Mouse (Mus musculus): Measurements from ENCODE around the gene Wdfy1.

Wdfy1 gene

DNA sequence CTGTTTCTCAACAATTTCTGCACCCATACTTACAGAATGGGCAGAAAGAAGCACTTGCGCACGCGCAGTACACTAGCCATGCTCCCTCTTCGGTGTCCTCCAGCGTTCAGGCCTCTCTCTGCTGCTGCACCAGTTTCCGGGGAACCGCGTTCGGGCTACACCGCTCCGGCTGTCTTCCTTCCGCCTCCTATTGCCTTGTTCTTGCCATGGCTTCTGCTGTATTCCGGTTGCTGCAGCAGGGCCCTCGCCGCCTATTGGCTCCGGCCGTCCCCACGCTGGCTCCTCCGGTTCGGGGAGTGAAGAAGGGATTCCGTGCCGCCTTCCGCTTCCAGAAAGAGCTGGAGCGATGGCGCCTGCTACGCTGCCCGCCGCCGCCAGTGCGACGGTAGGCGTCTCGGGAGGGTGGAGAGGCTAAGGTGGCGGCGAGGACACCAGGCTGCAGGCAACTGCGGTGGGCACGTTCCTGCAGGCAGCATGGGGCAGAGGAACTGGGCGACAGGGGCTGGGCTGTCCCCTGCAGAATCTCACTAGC lies at the start of gene Wdfy1, which contains the start of gene Mrpl44:
Gene Wdfy1 (minus strand): TSS at position 217 of the 532 bp plus-strand sequence.
Gene Mrpl44 (plus strand): TSS at position 92 of the 532 bp plus-strand sequence.
- DNase-seq (ENCODE audit: low spot score): peak; percentile 96

DNA sequence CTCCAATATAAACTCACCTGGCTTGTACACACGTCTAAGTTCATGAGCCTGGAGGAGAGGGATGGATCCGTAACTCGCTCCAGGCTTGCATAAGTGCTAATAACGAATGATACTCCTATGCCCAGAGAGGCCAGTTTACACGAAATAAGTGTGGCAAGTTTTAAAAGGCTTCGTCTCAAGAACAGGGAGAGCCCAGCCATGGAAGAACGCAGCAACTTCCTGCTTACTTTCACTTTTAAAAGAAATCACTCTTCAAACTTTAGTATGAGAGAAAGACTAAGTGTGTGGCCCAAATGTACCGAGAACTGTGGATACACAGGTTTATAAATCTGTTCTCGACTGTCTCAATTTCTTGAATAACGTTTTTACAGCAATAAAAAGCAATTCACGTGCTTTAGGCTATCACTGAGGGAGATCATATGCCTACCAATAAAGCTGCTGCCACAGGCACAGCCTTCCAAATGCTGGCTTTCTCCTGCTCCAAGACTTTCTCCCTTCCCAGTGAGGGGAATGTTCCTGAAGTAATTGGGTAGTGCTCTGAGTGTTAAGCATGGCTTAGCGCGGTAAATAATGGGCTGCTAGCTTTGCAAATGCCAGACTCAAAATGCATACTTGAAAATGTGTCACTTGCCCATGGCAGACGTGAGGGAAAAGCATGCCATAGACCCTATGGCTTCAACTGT lies 48.1 kb upstream of the Wdfy1 start:
- DNase-seq (ENCODE audit: low spot score): no peak

DNA sequence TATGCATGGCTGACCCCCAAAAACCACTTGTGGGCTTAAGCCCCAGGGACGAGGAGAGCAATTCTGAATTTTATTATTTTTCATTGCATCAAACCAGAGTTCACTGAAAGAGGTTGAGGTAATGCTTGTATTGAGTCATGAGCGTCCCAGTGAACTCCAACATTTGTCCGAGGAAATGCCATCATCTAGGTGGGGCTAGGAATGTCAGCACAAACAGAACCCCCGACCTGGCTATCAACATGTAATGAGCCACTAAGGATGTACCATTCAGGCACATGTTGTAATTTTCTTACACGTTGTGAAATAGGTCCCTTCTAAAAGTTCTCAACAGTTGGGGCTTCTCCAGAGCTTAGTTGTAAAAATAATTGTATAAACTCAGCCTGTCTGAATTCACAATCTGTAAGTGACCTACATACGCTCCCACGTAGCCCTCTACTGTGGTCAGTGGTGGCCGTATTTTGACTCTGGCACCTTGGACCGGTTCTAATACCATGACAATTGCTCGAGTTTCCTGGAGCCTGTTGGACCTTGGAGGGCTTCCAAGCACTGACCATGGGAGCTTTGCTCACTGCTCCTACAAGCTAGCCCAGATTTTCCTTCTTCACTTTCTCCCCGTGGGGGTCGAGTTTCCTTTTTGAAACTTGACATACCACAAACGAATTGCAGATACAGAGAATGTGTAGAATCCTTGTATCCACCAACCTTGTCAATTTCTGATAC lies 47.0 kb upstream of the Wdfy1 start:
- no peak for DNase-seq (ENCODE audit: low spot score)

DNA sequence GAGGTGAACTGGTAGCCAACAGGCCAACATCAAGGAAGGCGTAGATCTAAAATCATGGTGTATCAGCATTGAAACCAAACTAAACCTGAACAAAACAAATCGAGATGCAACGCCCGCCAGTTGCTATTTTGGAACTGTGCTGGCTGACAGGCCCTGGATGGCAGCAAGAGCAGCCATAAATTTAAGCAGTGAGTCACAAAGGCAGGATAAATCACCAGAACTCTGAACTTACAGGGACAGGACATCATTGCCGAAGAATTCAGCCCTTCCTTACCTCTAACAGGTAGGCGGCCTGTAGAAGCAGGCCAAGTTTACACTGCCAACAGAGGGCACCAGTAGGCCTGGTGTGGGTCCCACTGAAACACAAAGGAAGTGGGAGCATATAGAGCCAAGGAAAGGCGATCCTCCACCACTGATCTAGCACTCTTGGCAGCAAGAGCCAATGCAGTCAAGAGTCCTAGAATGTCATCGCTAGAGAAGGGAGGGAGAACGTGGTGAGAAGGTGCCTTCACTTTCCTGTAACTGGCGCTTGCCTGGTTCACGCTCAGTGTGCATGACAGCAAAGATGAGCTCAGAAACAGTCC lies 43.4 kb upstream of the Wdfy1 start:
- DNase-seq (ENCODE audit: low spot score): no peak

DNA sequence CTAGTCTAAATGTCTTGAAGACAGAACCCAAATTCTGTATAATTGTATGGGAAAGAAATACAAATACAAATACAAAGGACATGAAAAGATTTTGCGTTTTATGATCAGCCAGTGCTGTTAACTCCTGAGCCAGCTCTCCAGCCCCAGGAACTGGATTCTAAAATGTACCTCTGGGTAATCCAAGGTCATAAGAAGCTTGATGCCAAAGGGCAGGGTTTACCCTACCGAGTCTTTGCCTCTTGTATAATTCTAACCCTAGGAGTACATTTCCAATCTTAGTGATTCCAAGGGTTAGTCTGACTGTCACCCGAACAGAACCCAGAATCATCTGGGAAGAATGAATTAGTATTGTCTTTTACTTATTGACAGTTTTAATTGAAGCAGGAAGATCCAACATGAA lies 39.5 kb upstream of the Wdfy1 start:
- DNase-seq (ENCODE audit: low spot score): no peak

DNA sequence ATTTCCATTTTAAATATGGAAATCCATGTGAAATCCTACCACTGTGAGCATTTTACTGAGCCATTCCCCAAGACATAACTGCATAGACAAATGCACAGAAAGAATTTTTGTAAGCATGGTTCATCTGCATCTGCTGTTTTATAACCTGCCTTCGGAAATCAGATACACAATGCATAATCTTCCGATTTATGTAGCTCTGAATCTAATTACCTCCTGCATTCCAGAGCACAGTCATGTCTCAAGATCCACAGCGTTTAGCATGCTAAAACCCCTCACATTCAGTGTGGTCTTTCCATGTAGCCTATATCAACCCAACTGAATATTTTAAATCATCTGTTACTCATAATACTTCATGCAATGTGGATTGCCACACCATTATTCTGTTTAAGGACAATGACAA lies 33.5 kb upstream of the Wdfy1 start:
- DNase-seq (ENCODE audit: low spot score): no peak

DNA sequence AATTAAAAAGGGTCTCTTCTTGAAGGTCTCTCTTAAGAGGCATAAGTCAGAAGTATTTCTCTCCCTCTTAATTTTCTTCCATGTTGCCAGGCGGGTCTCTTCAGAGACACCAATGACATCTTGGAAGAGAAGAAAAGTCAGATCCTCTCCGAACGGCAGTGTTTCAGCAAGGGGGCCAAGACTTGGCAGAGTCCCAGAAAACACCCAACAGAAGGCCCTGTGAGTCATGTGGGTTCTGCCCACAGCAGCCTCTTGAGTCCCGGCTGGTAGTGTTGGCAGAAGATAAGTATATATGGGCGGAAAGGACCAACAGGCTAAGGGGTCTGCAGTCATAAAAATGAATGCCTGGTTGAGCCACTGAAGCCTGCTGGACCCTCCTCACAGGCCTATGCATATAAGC lies 30.9 kb upstream of the Wdfy1 start:
- no peak for DNase-seq (ENCODE audit: low spot score)

DNA sequence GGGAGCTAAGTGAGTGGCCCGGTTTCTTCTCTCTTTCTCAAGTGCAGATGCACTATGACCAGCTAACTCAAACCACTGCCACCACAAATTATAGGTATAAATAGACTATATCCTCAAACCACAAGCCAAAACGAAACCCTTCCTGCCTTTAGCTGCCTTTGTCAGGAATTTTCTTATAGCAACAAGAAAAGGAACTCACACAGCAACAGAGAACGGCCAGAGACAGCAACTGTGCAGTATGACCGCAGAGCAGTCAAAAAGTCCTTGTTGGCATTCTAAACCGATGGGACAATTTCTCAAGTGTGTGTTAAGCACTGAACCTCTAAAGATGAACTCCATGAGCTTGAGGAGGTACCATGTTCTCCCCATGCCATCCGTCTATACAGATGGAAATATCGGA lies 27.7 kb upstream of the Wdfy1 start:
- DNase-seq (ENCODE audit: low spot score): no peak

DNA sequence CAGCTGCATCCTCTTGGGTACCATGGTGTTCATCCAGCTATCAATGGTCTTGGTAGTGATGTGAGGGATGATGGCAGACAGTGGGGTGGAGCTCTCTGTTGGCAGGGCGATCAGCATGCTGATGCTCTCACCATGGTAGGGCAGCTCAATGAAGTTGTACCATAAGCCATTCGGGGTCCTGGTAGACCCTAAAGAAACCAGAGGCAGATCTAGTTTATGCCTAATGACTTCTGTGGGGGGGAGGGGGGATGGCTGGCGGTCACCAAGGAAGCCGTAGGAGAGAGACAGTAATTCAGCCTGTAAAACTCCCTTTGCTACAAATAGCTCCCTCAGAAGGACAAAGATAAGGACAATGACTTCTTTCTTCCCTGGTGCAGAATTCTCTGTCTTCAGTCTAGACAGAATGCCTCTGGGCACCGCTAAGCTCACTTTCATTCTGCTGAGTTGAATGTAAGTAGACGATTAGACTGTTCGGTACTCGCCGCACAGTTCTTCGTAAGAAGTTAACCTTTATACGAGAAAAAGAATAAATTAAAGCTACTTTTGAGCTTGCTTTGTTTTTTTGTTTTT lies 27.0 kb upstream of the Wdfy1 start:
- no peak for DNase-seq (ENCODE audit: low spot score)

DNA sequence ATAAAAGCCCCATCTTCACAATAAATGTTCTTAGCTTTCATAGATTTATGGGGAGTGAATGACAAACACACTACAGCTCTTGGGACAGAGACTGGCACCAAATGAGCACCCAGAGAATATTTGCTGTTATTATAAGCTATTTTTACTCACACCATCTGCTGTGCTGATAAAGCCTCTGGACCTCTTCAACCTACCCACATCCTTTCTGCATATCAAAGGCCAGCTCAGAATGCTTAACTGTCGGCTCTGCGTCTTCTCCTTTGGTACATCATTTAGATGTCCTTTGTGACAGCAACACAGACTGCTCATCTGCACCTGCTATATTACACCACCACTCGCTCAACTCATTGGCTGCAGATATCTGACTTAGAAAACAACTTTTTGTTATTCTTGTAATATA lies 21.1 kb upstream of the Wdfy1 start:
- DNase-seq (ENCODE audit: low spot score): no peak

DNA sequence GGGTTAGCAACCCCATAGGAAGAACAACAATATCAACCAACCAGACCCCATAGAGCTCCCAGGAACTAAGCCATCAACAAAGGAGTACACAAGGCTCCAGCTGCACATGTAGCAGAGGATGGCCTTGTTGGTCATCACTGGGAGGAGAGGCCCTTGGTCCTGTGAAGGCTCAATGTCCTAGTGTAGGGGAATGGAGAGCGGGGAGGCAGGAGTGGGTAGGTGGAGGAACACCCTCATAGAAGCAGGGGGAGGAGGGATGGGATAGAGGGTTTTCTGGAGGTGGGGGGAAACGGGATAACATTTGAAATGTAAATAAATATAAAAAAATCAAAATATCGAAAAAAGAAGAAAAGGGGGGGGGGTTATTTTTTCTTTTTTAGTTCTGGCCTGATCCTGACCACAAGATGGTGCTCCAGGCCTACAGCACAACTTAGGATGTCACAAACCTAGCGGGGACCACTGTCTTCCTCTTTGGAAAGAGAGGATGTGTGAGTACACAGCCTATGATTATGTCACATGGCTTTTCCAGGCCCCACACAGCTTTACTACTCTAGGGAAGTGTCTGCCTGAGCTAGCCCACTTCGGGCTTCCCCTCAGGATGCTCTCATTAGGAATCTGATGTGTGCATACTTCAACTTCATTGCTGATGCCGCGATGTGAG lies 10.5 kb upstream of the Wdfy1 start:
- no peak for DNase-seq (ENCODE audit: low spot score)

DNA sequence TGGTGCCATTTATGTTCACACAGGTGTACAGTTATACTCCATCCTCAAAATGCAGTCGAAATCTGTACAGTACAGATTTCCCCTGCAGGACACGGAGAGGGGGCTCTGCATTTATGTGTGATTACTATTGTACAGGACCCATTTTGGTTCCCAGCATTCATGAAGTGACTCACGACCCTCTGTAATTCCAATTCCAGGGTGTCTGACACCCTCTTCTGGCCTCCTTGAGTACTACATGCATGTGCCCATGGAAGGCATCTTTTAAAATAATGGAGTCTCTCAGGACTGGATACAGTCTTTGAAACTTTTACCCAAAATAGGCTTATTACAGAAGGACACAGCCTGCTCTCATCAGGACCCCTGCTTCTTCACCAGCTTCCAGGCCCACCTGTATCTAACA lies 6.5 kb upstream of the Wdfy1 start:
- no peak for DNase-seq (ENCODE audit: low spot score)

DNA sequence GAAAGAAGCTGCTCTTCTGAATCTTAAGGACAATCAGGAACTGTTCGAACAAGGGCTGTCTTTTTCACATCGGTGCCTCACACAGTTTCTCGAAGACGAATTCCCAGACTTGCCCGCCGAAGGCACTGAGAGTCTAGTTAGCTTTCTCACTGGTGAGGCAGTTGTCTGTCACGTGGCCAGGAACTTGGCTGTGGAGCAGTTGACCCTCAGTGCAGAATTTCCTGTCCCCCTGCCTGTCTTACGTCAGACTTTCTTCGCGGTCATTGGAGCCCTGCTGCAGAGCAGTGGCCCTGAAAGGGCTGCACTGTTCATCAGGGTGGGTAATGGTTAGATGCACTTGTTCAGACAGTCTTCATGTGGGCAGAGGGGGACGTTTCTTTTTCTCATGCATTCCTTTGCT lies 2.1 kb upstream of the Wdfy1 start:
- no peak for DNase-seq (ENCODE audit: low spot score)

DNA sequence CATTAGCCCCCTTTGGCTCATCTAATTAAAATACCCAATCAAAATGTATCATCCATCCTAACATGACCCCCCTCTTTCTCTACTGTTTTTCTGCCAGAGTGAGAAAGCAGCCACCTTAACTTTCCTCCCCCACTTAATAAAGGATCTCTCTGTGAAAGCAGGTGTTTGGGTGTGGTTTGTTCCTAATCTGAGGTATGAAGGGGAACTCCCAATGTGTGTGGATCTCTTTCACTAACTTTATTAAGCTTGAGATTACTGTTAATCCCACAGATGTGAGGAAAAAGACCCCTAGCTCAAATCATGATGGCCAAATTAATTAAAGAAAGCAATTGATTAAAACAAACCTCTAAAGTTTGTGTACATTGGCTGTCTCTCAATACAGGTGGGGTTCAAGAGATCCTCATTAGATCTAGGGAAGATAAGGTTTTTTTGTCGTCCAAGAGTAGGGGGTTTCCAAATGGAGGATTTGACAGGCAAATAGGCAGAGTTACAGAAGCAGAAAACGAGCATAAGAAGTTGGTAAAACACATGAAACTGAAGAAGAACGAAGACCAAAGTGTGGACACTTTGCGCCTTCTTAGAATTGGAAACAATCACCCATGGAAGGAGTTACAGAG lies 1.7 kb downstream of the Wdfy1 start:
- DNase-seq (ENCODE audit: low spot score): no peak

DNA sequence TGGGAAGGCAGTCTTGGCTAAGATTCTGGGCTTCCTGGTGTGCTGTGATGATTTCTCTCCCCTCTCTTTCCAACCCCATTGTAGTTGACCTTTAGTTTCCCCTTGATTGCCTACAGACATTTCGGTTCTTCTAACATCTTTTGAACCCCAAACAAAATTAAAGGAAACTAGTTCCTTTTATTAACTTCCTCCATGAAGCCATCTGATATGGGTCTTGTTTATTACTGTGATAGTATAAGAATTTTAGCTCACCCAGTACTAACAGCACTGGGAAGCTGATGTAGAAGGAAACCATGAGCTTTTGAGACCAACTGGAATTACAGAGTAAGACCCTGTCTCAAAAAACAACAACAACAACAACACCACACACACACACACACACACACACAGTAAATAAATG lies 7.7 kb downstream of the Wdfy1 start:
- no peak for DNase-seq (ENCODE audit: low spot score)

DNA sequence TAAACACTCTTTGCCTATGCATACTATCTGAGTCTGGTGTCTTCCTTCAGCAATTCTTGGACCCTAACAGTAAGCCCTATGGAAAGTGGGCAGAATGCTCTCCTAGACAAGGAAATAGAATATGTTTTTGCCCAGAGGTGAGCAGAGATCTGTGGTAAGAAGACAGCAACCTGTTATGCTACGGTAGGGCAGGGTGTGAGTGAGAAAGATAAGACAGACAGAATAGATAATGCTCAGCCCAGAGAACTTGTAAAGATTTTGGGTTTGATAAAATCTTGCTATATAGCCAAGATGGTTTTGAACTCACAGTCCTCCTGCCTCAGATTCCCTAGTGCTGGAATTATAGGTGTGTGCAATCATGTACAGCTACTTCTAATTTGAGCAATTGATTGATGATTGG lies 11.5 kb downstream of the Wdfy1 start:
- DNase-seq (ENCODE audit: low spot score): no peak

DNA sequence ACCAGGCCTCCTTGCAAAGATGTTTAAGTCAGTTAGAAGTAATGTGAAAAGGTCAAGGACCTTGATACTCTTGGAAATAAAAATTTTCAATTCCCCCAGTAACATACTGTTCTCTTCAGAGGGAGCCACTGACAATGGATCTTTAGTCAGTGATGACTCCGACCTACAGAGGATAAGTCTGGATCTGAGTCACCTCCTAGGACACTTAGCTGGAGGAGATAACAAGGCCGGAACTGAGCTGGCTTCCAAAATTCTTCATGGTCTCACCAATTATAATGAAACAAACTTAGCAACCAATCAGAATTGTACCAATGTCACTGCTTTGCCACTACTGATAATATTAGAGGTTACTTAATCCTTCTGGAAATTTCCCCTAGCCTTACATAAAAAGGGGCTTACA lies 11.9 kb downstream of the Wdfy1 start:
- no peak for DNase-seq (ENCODE audit: low spot score)

DNA sequence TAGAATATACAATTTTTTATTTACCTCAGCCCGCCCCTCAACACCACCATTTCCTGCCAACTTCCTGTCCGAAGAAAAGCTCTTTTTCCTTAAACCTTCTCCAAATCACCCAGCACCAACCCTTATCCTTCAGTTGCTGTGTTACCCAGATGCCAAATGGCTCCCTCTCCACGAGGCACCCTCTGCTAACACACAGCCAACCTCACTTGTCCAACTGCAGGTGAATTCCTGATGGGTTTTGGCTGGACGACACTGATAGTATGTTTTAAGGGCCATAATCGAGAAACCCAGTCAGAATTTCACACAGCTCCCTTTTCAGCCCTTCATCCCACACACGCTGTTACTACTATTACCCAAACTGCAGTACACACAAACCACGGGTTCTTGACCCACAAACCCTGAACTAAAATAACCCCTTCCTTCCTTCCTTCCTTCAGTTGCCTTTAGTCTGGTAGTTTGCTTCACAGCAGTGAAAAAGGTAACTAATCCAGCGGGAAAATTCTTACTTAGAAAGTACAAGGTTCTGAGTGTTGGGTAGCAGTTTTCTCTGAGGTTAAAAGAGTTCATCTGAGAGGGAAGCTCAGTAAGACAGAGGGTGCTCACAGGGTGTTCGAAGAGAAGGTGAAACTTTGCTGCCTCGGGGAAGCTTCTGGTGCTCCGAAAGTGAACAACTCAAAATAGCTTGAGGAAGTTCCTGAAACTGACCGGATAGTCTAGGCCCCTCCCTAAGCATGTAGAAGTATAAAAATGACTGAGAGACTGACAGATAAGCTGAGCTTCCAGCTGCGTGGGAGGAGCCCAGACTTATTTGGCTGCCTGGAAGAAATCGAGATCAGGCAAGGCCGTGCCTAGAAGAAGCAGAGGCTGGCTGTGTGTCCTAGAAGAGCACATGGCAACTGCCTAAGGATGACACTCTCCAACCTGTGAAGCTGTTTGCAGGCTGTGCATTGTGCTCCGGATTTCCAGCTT lies 13.4 kb downstream of the Wdfy1 start:
- no peak for DNase-seq (ENCODE audit: low spot score)

DNA sequence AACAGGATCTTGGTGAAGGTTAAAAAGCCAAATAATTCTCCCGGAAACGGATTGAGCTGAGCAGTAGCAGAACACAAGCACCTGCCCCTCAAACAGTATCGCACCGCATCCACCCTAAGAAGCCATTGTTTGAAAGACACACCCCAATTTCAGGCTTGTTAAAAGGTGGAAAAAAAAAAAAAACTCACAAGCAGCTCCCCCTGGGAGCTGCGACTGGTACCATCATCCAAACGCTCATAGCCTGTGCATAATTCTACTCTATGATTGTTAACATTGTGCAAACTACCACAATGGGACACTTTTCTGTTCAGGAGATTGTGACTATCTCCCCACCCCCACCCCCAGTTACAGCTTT lies 14.0 kb downstream of the Wdfy1 start:
- DNase-seq (ENCODE audit: low spot score): no peak

DNA sequence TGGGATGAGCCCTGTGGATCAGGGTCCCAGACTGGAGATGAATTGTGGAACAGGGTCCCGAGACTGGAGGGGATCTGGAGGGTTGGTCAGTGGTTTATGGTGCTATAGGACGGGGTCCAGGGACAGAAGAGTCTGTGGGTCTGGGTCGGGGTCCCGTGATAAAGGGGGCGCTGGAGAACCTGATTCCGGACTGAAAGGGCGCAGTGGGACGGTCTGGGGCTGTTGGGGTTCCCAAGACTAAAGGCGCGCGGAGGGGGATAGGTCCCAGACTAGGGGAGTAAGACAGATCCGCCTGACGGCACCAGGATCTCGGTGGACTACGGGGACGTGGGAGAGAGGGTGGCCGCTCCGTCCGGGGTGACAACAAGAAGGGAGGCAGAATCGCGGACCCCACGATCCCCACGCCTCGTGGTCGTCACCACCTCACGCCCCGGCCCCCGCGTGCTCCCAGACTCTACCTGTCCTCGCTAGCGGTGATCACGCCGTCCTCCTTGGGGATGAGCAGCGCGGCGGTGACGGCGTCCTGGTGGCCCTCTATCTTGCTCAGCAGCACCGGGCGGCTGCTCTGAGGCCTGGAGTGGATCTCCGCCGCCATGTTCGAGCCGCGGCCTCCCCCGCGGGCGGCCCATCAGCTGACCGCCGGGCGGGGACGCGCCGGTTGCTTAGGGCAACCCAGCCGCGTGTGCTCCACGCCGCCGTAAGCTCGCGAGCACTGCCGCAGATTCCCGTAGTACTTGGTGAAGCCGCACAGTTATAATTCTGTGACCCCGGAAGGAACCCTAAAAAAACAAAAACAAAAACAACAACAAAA lies 14.6 kb downstream of the Wdfy1 start:
- peak; percentile 75 for DNase-seq (ENCODE audit: low spot score)

Data from yolk sac, embryonic 10.5 days (tissue).